20 mouse cellular contexts compared by ENCODE assay signal in genomic region chr3:129729916-129730315, GRCm38 (mm10).
"Had no signal": no experiment of that assay in that cellular context is flagged by ENCODE, and none has a peak within 500 bp of the region (broad histone marks: within the 10 kb centered on the region; RNA-seq: fewer than 3 reads in every experiment).

No protein-coding gene starts in this region.

- H3K27me3 ChIP-seq: heart, embryonic 12.5 days; heart, embryonic 15.5 days; hindbrain, embryonic 12.5 days; hindbrain, embryonic 13.5 days; hindbrain, embryonic 15.5 days; intestine, embryonic 15.5 days; kidney, embryonic 15.5 days had no signal

- H3K9me3 ChIP-seq: heart, embryonic 12.5 days; heart, embryonic 13.5 days; heart, embryonic 15.5 days; hindbrain, embryonic 10.5 days; hindbrain, embryonic 12.5 days; hindbrain, embryonic 13.5 days; hindbrain, embryonic 15.5 days; intestine, embryonic 15.5 days; kidney, embryonic 15.5 days had no signal

- H3K4me3 ChIP-seq: heart, embryonic 12.5 days; heart, embryonic 13.5 days; heart, embryonic 15.5 days; hindbrain, embryonic 10.5 days; hindbrain, embryonic 12.5 days; hindbrain, embryonic 13.5 days; hindbrain, embryonic 15.5 days; intestine, embryonic 15.5 days; kidney, embryonic 15.5 days; layer of hippocampus, adult 2 months; left cerebral cortex, adult 2 months had no signal

- H3K9ac ChIP-seq: heart, embryonic 12.5 days; heart, embryonic 13.5 days; heart, embryonic 15.5 days; hindbrain, embryonic 12.5 days; hindbrain, embryonic 13.5 days; hindbrain, embryonic 14.5 days; hindbrain, embryonic 15.5 days; intestine, embryonic 15.5 days; kidney, embryonic 15.5 days had no signal

- H3K27ac ChIP-seq: heart, embryonic 13.5 days; heart, embryonic 15.5 days; hindbrain, embryonic 10.5 days; hindbrain, embryonic 12.5 days; hindbrain, embryonic 13.5 days; hindbrain, embryonic 14.5 days; hindbrain, embryonic 15.5 days; hindbrain, postnatal 0 days; intestine, embryonic 15.5 days; kidney, embryonic 15.5 days; kidney, postnatal 0 days; layer of hippocampus, adult 2 months; left cerebral cortex, adult 2 months had no signal

- H3K36me3 ChIP-seq: heart, embryonic 12.5 days; heart, embryonic 13.5 days; heart, embryonic 15.5 days; hindbrain, embryonic 10.5 days; hindbrain, embryonic 12.5 days; hindbrain, embryonic 13.5 days; hindbrain, embryonic 15.5 days; intestine, embryonic 15.5 days; kidney, embryonic 15.5 days had no signal

- H3K4me1 ChIP-seq: heart, embryonic 12.5 days; heart, embryonic 13.5 days; heart, embryonic 15.5 days; hindbrain, embryonic 10.5 days; intestine, embryonic 15.5 days had no signal

- DNase-seq: heart, postnatal 14 days; kidney, adult 11 months; kidney, adult 18-20 months; kidney, postnatal 14 days; layer of hippocampus, adult 9-11 months; layer of hippocampus, postnatal 36 days had no signal
